Mouse (Mus musculus) ES-Bruce4 (cell line): ENCODE results near the gene Trim45. TPM values are rescaled to one million over a fixed set of nuclear protein-coding genes. Genes with fewer than 3 reads are reported as not detected.
A peak's percentile ranks its signal among the peaks of the same experiment; 100 is the strongest.

Experiments used
- H3K27ac ChIP-seq: 2 replicates; pipeline ENCODE4 v1.5.1; 2012; ENCODE audit warnings: low read length, inconsistent platforms; ENCODE audit not compliant: insufficient read depth
- H3K27me3 ChIP-seq: 2 replicates; pipeline ENCODE4 v1.6.1; 2012; ENCODE audit warnings: mild to moderate bottlenecking, low read length, inconsistent platforms; ENCODE audit not compliant: control insufficient read depth, poor library complexity, insufficient read depth, severe bottlenecking
- H3K36me3 ChIP-seq: 2 replicates; pipeline ENCODE4 v1.6.1; 2012; ENCODE audit warnings: inconsistent platforms, mild to moderate bottlenecking, low read length, moderate library complexity; ENCODE audit not compliant: control insufficient read depth, poor library complexity, insufficient read depth, severe bottlenecking
- H3K4me1 ChIP-seq: one replicate; pipeline ENCODE4 v1.8.1; 2011; ENCODE audit warnings: low read length; ENCODE audit not compliant: control insufficient read depth, insufficient read depth
- H3K4me3 ChIP-seq: 2 replicates; pipeline ENCODE4 v1.5.1; 2011; ENCODE audit warnings: low read depth, mild to moderate bottlenecking, low read length
- H3K9ac ChIP-seq: 2 replicates; pipeline ENCODE4 v1.6.1; 2012; ENCODE audit warnings: low read depth, mild to moderate bottlenecking, inconsistent platforms; ENCODE audit not compliant: poor library complexity, severe bottlenecking
- H3K9me3 ChIP-seq: replicated peaks from 2 replicates; pipeline ENCODE4 v1.6.1; 2012; ENCODE audit warnings: mild to moderate bottlenecking, low read length, inconsistent platforms; ENCODE audit not compliant: control insufficient read depth, poor library complexity, insufficient read depth, severe bottlenecking
- CTCF ChIP-seq: IDR thresholded peaks from one replicate; pipeline ENCODE4 v1.8.1; 2011; ENCODE audit warnings: low read depth, low read length
- EP300 ChIP-seq: IDR thresholded peaks from 2 replicates; pipeline ENCODE4 v1.6.1; 2011; ENCODE audit warnings: low read depth, low read length; ENCODE audit not compliant: insufficient read depth
- POLR2A ChIP-seq: IDR thresholded peaks from one replicate; pipeline ENCODE4 v1.8.1; 2011; ENCODE audit warnings: low read length; ENCODE audit not compliant: insufficient read depth
- polyA plus RNA-seq: library from polyadenylated mRNA; stranded (reverse); fragments of >200 nt; gene quantifications from 2 replicates; pipeline ENCODE4 v1.2.4, GENCODE M21; 2011; ENCODE audit warnings: low read depth; ENCODE audit not compliant: missing spikeins, insufficient read depth, insufficient read length

Trim45 gene
- polyA plus RNA-seq, 1 experiment, result 5.9 TPM

GRCm38 (mm10) chr3:100911026-100911425 lies 11.0 kb upstream of the Trim45 start:
- H3K9ac ChIP-seq, result no peak overlapping the region
- no peaks in the 10 kb centered on the region for H3K4me1 ChIP-seq
- no peaks in the 10 kb centered on the region for H3K9me3 ChIP-seq
- H3K4me3 ChIP-seq, result no peak overlapping the region
- H3K36me3 ChIP-seq, result no peaks in the 10 kb centered on the region
- H3K27me3 ChIP-seq, result no peaks in the 10 kb centered on the region
- TF ChIP-seq CTCF, result no peak
- no peak for TF ChIP-seq POLR2A
- H3K27ac ChIP-seq, result no peak overlapping the region

- no peaks in the 10 kb centered on the region for H3K4me1 ChIP-seq
- no peaks in the 10 kb centered on the region for H3K27me3 ChIP-seq
- no peak overlapping the region for H3K9ac ChIP-seq
- no peaks in the 10 kb centered on the region for H3K36me3 ChIP-seq
- H3K9me3 ChIP-seq, result no peaks in the 10 kb centered on the region
- no peak for TF ChIP-seq CTCF
- TF ChIP-seq POLR2A, result no peak
- no peak for TF ChIP-seq EP300
- no peak overlapping the region for H3K4me3 ChIP-seq
- no peak overlapping the region for H3K27ac ChIP-seq
Observed at GRCm38 (mm10) chr3:100911498-100912213, 10.3 kb upstream of the Trim45 start.

- Histone ChIP-seq H3K36me3 (no peaks in the 10 kb centered on the region), H3K27ac (no peak overlapping the region), H3K4me1 (no peaks in the 10 kb centered on the region), H3K4me3 (no peak overlapping the region), H3K27me3 (no peaks in the 10 kb centered on the region), H3K9ac (no peak overlapping the region), H3K9me3 (no peaks in the 10 kb centered on the region)
- TF ChIP-seq EP300, result no peak
- TF ChIP-seq POLR2A, result no peak
- no peak for TF ChIP-seq CTCF
Observed at GRCm38 (mm10) chr3:100916844-100917243, 5.2 kb upstream of the Trim45 start.

GRCm38 (mm10) chr3:100920611-100921140 lies 1.3 kb upstream of the Trim45 start:
- no peak overlapping the region for H3K9ac ChIP-seq
- no peaks in the 10 kb centered on the region for H3K4me1 ChIP-seq
- no peak overlapping the region for H3K27ac ChIP-seq
- no peaks in the 10 kb centered on the region for H3K36me3 ChIP-seq
- no peak overlapping the region for H3K4me3 ChIP-seq
- H3K9me3 ChIP-seq, result no peaks in the 10 kb centered on the region
- no peak for TF ChIP-seq EP300
- TF ChIP-seq POLR2A, result no peak
- TF ChIP-seq CTCF, result no peak
- H3K27me3 ChIP-seq, result no peaks in the 10 kb centered on the region

GRCm38 (mm10) chr3:100922506-100923375 lies 739 bp downstream of the Trim45 start:
- Histone ChIP-seq H3K4me1 (no peaks in the 10 kb centered on the region), H3K9ac (peak overlapping the region; percentile 76), H3K4me3 (peak overlapping the region; percentile 86), H3K27ac (no peak overlapping the region), H3K9me3 (no peaks in the 10 kb centered on the region), H3K27me3 (no peaks in the 10 kb centered on the region), H3K36me3 (no peaks in the 10 kb centered on the region)
- TF ChIP-seq EP300, result no peak
- TF ChIP-seq POLR2A, result no peak
- no peak for TF ChIP-seq CTCF
